Mouse (Mus musculus): Measurements from ENCODE around the gene Esp6.
"Not testable (repeated sequence)": the region's sequence is repeated elsewhere in the genome, so short reads cannot be mapped to it uniquely, and the experiment has no call there.

Esp6 gene

GRCm38 (mm10) chr17:40561207-40561606 lies at the start of gene Esp6:
Gene Esp6 (plus strand): TSS chr17:40561507.
- no peak for DNase-seq (ENCODE audit: low read depth)

GRCm38 (mm10) chr17:40519818-40520217 lies 41.5 kb upstream of the Esp6 start, which contains the start of gene Esp8:
Gene Esp8 (plus strand): TSS chr17:40520022.
- no peak for DNase-seq (ENCODE audit: low read depth)

- no peak for DNase-seq (ENCODE audit: low read depth)
These were observed 31.5 kb upstream of the Esp6 start for GRCm38 (mm10) chr17:40529813-40530212.

GRCm38 (mm10) chr17:40531147-40531546 lies 30.2 kb upstream of the Esp6 start:
- no peak for DNase-seq (ENCODE audit: low read depth)

GRCm38 (mm10) chr17:40547005-40547404 lies 14.3 kb upstream of the Esp6 start:
- not testable (repeated sequence) for DNase-seq (ENCODE audit: low read depth)

- no peak for DNase-seq (ENCODE audit: low read depth)
These were observed 7.8 kb upstream of the Esp6 start for GRCm38 (mm10) chr17:40553470-40553869.

- DNase-seq (ENCODE audit: low read depth) = not testable (repeated sequence)
These were observed 22.6 kb downstream of the Esp6 start for GRCm38 (mm10) chr17:40583906-40584305.

GRCm38 (mm10) chr17:40591297-40591696 lies 30.0 kb downstream of the Esp6 start:
- DNase-seq (ENCODE audit: low read depth) = no peak

- DNase-seq (ENCODE audit: low read depth) = no peak
These were observed 37.0 kb downstream of the Esp6 start, which contains the start of gene Esp4 for GRCm38 (mm10) chr17:40598294-40598693. Gene Esp4 (plus strand): TSS chr17:40598594.

Measured in c-Kit-positive CD71-positive TER-119-negative erythroid progenitor cells, embryonic 14.5 days (primary cell).